In genomic region chr12:58251901-58252300, GRCm38 (mm10) we compare ENCODE assay signal across 31 mouse cellular contexts. TPM values are rescaled to one million over a fixed set of nuclear protein-coding genes. Genes with fewer than 3 reads are reported as not detected.
"Had no signal": no experiment of that assay in that cellular context is flagged by ENCODE, and none has a peak within 500 bp of the region (broad histone marks: within the 10 kb centered on the region; RNA-seq: fewer than 3 reads in every experiment).

No protein-coding gene starts in this region.

- H3K36me3 ChIP-seq: heart, embryonic 10.5 days; heart, embryonic 12.5 days; hindbrain, embryonic 13.5 days; hindbrain, embryonic 15.5 days; kidney, embryonic 15.5 days; limb, embryonic 13.5 days; limb, embryonic 15.5 days; liver, embryonic 12.5 days had no signal

- H3K9ac ChIP-seq: heart, embryonic 12.5 days; hindbrain, embryonic 13.5 days; hindbrain, embryonic 15.5 days; kidney, embryonic 15.5 days; limb, embryonic 13.5 days; limb, embryonic 15.5 days; liver, embryonic 12.5 days; liver, embryonic 14.5 days had no signal

- H3K27ac ChIP-seq: gastrocnemius, adult 2 months; heart, embryonic 10.5 days; hindbrain, embryonic 13.5 days; hindbrain, embryonic 15.5 days; hindbrain, postnatal 0 days; kidney, embryonic 15.5 days; kidney, postnatal 0 days; limb, embryonic 13.5 days; limb, embryonic 15.5 days; liver, embryonic 12.5 days; liver, embryonic 14.5 days had no signal

- H3K4me2 ChIP-seq: heart, embryonic 12.5 days; hindbrain, embryonic 13.5 days; hindbrain, embryonic 15.5 days; kidney, embryonic 15.5 days; limb, embryonic 13.5 days; limb, embryonic 15.5 days; liver, embryonic 12.5 days had no signal

- H3K4me3 ChIP-seq: gastrocnemius, adult 2 months; heart, embryonic 10.5 days; heart, embryonic 12.5 days; hindbrain, embryonic 13.5 days; hindbrain, embryonic 15.5 days; kidney, embryonic 15.5 days; limb, embryonic 13.5 days; limb, embryonic 15.5 days; liver, embryonic 12.5 days had no signal

- ATAC-seq: hindbrain, postnatal 0 days; intestine, embryonic 16.5 days; liver, embryonic 12.5 days had no signal

- H3K9me3 ChIP-seq: heart, embryonic 10.5 days; heart, embryonic 12.5 days; hindbrain, embryonic 13.5 days; hindbrain, embryonic 15.5 days; kidney, embryonic 15.5 days; limb, embryonic 13.5 days; limb, embryonic 15.5 days; liver, embryonic 12.5 days had no signal

- DNase-seq: gastrocnemius, adult 2 months; gastrocnemius, postnatal 10 days; gastrocnemius, postnatal 25 days; heart, adult 18-20 months; heart, postnatal 10 days; heart, postnatal 4 days; kidney, adult 11 months; kidney, adult 2 months; kidney, adult 9 months; kidney, postnatal 14 days; kidney, postnatal 36 days; layer of hippocampus, adult 9-11 months; layer of hippocampus, postnatal 36 days; left cerebral cortex, postnatal 4 days had no signal

- H3K4me1 ChIP-seq: heart, embryonic 10.5 days; heart, embryonic 12.5 days; hindbrain, embryonic 13.5 days; hindbrain, embryonic 15.5 days; kidney, embryonic 15.5 days; limb, embryonic 13.5 days; limb, embryonic 15.5 days; liver, embryonic 12.5 days had no signal

- H3K27me3 ChIP-seq: heart, embryonic 12.5 days; hindbrain, embryonic 13.5 days; hindbrain, embryonic 15.5 days; kidney, embryonic 15.5 days; limb, embryonic 13.5 days; limb, embryonic 15.5 days; liver, embryonic 12.5 days had no signal

RNA-seq across cellular contexts. Expression of gene Clec14a, which starts 17.2 kb away (rescaled TPM):
- total RNA-seq: granulocyte monocyte progenitor cell, adult 5-6 weeks had no signal

RNA-seq across cellular contexts. Expression of gene Sstr1, which starts 40.3 kb away (rescaled TPM):
- total RNA-seq: gastrocnemius, adult 2 months; gastrocnemius, postnatal 25 days; granulocyte monocyte progenitor cell, adult 5-6 weeks; heart, adult 18-20 months; heart, postnatal 25 days; liver, adult 2 months had no signal
- polyA plus RNA-seq: heart, embryonic 10.5 days; heart, embryonic 14.5 days; liver, adult 2 months; liver, embryonic 12.5 days; liver, embryonic 16.5 days had no signal
